Mouse (Mus musculus) limb, embryonic 12.5 days (tissue): ENCODE results near the gene Olfr462. TPM values are rescaled to one million over a fixed set of nuclear protein-coding genes. Genes with fewer than 3 reads are reported as not detected.

ENCODE experiments used
- ATAC-seq: fragments of 200-750 bp; cut with Nextera tagmentation; 2 replicates; pipeline ENCODE4 v1.8.0; 2017; ENCODE audit warnings: low read depth, moderate TSS enrichment; ENCODE audit not compliant: insufficient number of reproducible peaks, insufficient read depth, low FRiP score, low TSS enrichment
- H3K27ac ChIP-seq: fragments of 300-500 bp; sonication (generic); 2 replicates; pipeline ENCODE4 v1.5.1; 2016; ENCODE audit warnings: mild to moderate bottlenecking, moderate library complexity
- H3K27me3 ChIP-seq: fragments of 300-500 bp; sonication (generic); 2 replicates; pipeline ENCODE4 v1.6.1; 2016; ENCODE audit warnings: mild to moderate bottlenecking, moderate library complexity
- H3K36me3 ChIP-seq: fragments of 300-500 bp; sonication (generic); 2 replicates; pipeline ENCODE4 v1.6.1; 2016; ENCODE audit warnings: mild to moderate bottlenecking, moderate library complexity
- H3K4me1 ChIP-seq: fragments of 300-500 bp; sonication (generic); replicated peaks from 2 replicates; pipeline ENCODE4 v1.6.1; 2016
- H3K4me2 ChIP-seq: fragments of 300-500 bp; sonication (generic); 2 replicates; pipeline ENCODE4 v1.6.1; 2016; ENCODE audit warnings: mild to moderate bottlenecking, moderate library complexity
- H3K4me3 ChIP-seq: fragments of 300-500 bp; sonication (generic); replicated peaks from 2 replicates; pipeline ENCODE4 v1.5.1; 2016; ENCODE audit warnings: mild to moderate bottlenecking
- H3K9ac ChIP-seq: fragments of 300-500 bp; sonication (generic); replicated peaks from 2 replicates; pipeline ENCODE4 v1.6.1; 2016; ENCODE audit warnings: mild to moderate bottlenecking, moderate library complexity
- H3K9me3 ChIP-seq: fragments of 300-500 bp; sonication (generic); 2 replicates; pipeline ENCODE4 v1.6.1; 2016; ENCODE audit warnings: mild to moderate bottlenecking, moderate library complexity
- WGBS: fragments of 180-500 bp; shearing (Covaris S2); methylation state at CpG from one replicate; pipeline ENCODE4 v1.1.7; 2016; 5-methylcytosine and 5-hydroxymethylcytosine counted together
- polyA plus RNA-seq: library from polyadenylated mRNA; unstranded; fragments of >200 nt; fragmentation: Nextera tagmentation; extraction: Ambion mirVana; gene quantifications from 2 replicates; pipeline ENCODE4 v1.2.1, GENCODE M21; 2016

Olfr462 gene
- polyA plus RNA-seq, 1 experiment from 2014 or later, result not detected

DNA sequence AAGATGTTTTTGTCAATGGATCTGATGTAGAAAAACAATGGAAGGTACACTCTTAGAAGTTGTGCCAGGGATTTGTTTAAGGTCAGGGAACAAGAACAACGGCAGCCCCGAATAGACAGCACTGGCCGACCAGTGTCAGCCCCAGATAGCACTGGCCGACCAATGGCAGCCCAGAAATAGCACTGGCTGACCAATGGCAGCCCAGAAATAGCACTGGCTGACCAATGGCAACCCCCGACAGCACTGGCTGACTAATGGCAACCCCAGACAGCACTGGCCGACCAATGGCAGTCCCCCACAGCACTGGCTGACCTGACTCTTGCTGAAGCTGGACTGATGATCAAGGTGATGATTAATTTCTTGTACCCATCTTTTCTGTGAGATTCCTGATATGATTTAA, 44.2 kb downstream of the Olfr462 start:
- H3K27me3 ChIP-seq, result no peaks in the 10 kb centered on the region
- 72% methylated on average over 6 of the region's 6 CpGs for WGBS
- no peaks in the 10 kb centered on the region for H3K36me3 ChIP-seq
- no peak overlapping the region for H3K9ac ChIP-seq
- no peaks in the 10 kb centered on the region for H3K9me3 ChIP-seq
- no peak overlapping the region for H3K27ac ChIP-seq
- no peak overlapping the region for H3K4me3 ChIP-seq
- no peak overlapping the region for H3K4me2 ChIP-seq
- H3K4me1 ChIP-seq, result peaks cover 4% of the 10 kb centered on the region; the same call in 1 of the 2 replicates
- ATAC-seq, result no peak

DNA sequence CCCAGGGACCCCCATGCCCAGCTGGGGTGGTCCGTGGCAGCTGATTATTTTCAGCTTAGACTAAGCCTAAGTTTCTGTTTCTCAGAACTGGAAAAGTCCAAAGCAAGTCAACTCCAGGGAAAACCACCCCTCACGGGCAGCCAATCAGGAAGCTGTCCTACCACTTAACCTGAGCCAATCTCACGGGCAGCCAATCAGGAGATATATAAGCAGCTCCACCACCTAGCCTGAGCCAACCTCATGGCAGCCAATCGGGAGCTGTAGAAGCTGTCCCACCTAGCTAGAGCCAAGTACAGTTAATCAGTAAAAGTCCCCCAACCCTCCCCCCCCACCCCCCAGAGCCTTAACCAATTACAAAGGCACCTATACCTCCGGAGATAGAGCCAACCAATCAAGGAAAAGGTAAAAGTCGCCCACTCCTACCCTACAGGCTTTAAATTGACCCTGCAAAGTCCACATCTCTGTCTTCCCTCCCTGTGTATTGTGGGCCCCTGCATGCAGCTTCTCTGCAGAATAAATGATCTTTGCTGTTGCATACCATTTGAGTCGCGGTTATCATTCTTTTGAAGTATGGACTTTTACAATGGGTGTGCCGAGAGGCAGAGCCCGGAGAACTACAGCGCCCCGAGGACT, 45.0 kb downstream of the Olfr462 start:
- Histone ChIP-seq H3K9ac (no peak overlapping the region), H3K4me2 (no peak overlapping the region), H3K36me3 (no peaks in the 10 kb centered on the region), H3K4me3 (no peak overlapping the region), H3K27ac (no peak overlapping the region), H3K27me3 (no peaks in the 10 kb centered on the region), H3K4me1 (no peaks in the 10 kb centered on the region), H3K9me3 (no peaks in the 10 kb centered on the region)
- no peak for ATAC-seq
- WGBS, result 84% methylated on average over 12 of the region's 12 CpGs

DNA sequence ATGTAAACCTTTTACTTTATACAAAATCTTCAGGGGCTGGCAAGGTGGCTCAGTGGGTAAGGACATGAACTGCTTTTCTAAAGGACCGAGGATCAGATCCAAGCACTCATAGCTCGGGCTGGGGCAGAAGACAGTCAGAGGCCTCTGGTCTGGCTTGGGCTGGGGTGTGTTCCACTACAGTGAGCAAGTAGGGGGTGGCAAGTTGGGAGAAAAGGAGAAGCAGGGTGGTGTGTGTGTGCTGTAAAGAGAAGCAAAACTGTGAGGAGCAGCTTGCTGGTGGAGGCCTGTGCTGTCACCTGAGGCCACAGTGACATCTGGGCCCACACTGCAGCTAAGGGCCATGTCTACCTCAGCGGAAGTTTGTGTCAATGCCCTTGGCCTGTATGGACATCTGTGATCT, 50.6 kb downstream of the Olfr462 start:
- Histone ChIP-seq H3K9ac (no peak overlapping the region), H3K27me3 (0 out of 2 replicates have a peak, but pooled peaks cover 2% of the 10 kb centered on the region), H3K36me3 (no peaks in the 10 kb centered on the region), H3K4me2 (no peak overlapping the region), H3K4me3 (no peak overlapping the region), H3K9me3 (no peaks in the 10 kb centered on the region), H3K27ac (no peak overlapping the region), H3K4me1 (no peaks in the 10 kb centered on the region)
- WGBS, result 81% methylated on average over 3 of the region's 3 CpGs
- ATAC-seq, result no peak

DNA sequence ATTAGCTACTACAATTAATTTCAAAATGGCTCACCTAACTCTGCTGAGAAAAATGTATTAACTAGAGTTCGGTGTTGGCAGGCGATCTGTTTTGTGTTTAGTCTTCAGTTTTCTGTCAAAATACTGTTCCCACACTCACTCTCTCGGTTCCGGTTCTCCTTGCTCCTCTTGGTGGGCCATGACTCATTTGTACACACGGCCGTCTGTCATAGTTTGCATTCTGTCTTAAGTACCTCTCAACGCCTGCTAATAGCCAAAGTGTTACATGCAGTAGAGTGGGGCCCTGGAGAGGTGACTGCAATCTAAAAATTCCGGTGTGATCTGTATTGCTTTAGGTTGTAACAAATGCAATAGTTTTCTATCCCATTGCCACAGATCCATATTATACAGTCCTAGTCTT, 51.4 kb downstream of the Olfr462 start:
- H3K4me3 ChIP-seq, result no peak overlapping the region
- H3K9me3 ChIP-seq, result no peaks in the 10 kb centered on the region
- H3K36me3 ChIP-seq, result no peaks in the 10 kb centered on the region
- 0 out of 2 replicates have a peak, but pooled peaks cover 2% of the 10 kb centered on the region for H3K27me3 ChIP-seq
- H3K4me2 ChIP-seq, result no peak overlapping the region
- 81% methylated on average over 8 of the region's 8 CpGs for WGBS
- no peaks in the 10 kb centered on the region for H3K4me1 ChIP-seq
- H3K27ac ChIP-seq, result no peak overlapping the region
- no peak for ATAC-seq
- H3K9ac ChIP-seq, result no peak overlapping the region

Other genes starting within 250 kb of the Olfr462 start
- 2.8 and 4.0 TPM in 2 replicates for gene Rnf43, start 229.5 kb downstream of the Olfr462 start, polyA plus RNA-seq
- 167 TPM in 2 replicates for gene Supt4a, start 154.7 kb downstream of the Olfr462 start, polyA plus RNA-seq
- gene Tspoap1, start 131.7 kb downstream of the Olfr462 start, polyA plus RNA-seq, result 5.7 and 5.9 TPM in 2 replicates
- 1.7 and 2.6 TPM in 2 replicates for gene Mpo, start 98.7 kb downstream of the Olfr462 start, polyA plus RNA-seq
- gene Lpo, start 64.0 kb downstream of the Olfr462 start, polyA plus RNA-seq, result 0.09 TPM in 1 of 2 replicates, not detected in the other
- gene Mks1, start 39.1 kb downstream of the Olfr462 start, polyA plus RNA-seq, result 19.2 and 21.0 TPM in 2 replicates
- gene Epx, start 16.7 kb downstream of the Olfr462 start, polyA plus RNA-seq, result 0.09 and 0.19 TPM in 2 replicates
- not detected in 2 replicates for gene Olfr463, start 5.1 kb upstream of the Olfr462 start, polyA plus RNA-seq
- gene Olfr464, start 28.7 kb upstream of the Olfr462 start, polyA plus RNA-seq, result not detected in 2 replicates
- gene Dynll2, start 95.3 kb upstream of the Olfr462 start, polyA plus RNA-seq, result 23.0 and 23.4 TPM in 2 replicates
- gene Srsf1, start 155.1 kb upstream of the Olfr462 start, polyA plus RNA-seq, result 505 and 534 TPM in 2 replicates
- 56.0 and 65.8 TPM in 2 replicates for gene Vezf1, start 176.0 kb upstream of the Olfr462 start, polyA plus RNA-seq
- 32.1 and 37.3 TPM in 2 replicates for gene Cuedc1, start 205.8 kb upstream of the Olfr462 start, polyA plus RNA-seq